Mouse (Mus musculus) forebrain, embryonic 12.5 days (tissue): ENCODE measurements at regions not wholly inside any gene's neighbourhood (a gene's known extent, or its start where the extent isn't known, plus 50 kb on each side); places are given as distances from the start of the nearest gene placed in this dataset.

Experiments used
- ATAC-seq: fragments of 200-750 bp; cut with Nextera tagmentation; 2 replicates; pipeline ENCODE4 v1.8.0; 2017; ENCODE audit warnings: moderate TSS enrichment; ENCODE audit not compliant: low FRiP score
- H3K27ac ChIP-seq: fragments of 300-500 bp; sonication (generic); 2 replicates; pipeline ENCODE4 v1.5.1; 2016; ENCODE audit warnings: mild to moderate bottlenecking
- H3K27me3 ChIP-seq: fragments of 300-500 bp; sonication (generic); 2 replicates; pipeline ENCODE4 v1.6.1; 2016; ENCODE audit warnings: mild to moderate bottlenecking
- H3K36me3 ChIP-seq: fragments of 300-500 bp; sonication (generic); replicated peaks from 2 replicates; pipeline ENCODE4 v1.6.1; 2016; ENCODE audit warnings: mild to moderate bottlenecking
- H3K4me1 ChIP-seq: fragments of 300-500 bp; sonication (generic); 2 replicates; pipeline ENCODE4 v1.6.1; 2016
- H3K4me2 ChIP-seq: fragments of 300-500 bp; sonication (generic); 2 replicates; pipeline ENCODE4 v1.6.1; 2016; ENCODE audit warnings: mild to moderate bottlenecking, moderate library complexity
- H3K4me3 ChIP-seq: fragments of 300-500 bp; sonication (generic); replicated peaks from 2 replicates; pipeline ENCODE4 v1.5.1; 2016; ENCODE audit warnings: mild to moderate bottlenecking
- H3K9ac ChIP-seq: fragments of 300-500 bp; sonication (generic); 2 replicates; pipeline ENCODE4 v1.6.1; 2016; ENCODE audit warnings: mild to moderate bottlenecking
- H3K9me3 ChIP-seq: fragments of 300-500 bp; sonication (generic); 2 replicates; pipeline ENCODE4 v1.6.1; 2016
- WGBS: fragments of 180-500 bp; shearing (Covaris S2); methylation state at CpG from one replicate; pipeline ENCODE4 v1.1.7; 2016; 5-methylcytosine and 5-hydroxymethylcytosine counted together

GRCm38 (mm10) chr10:39270406-39270805 lies 98.2 kb upstream of the Fyn start:
- no peak for ATAC-seq
- Histone ChIP-seq H3K27me3 (no peaks in the 10 kb centered on the region), H3K9me3 (no peaks in the 10 kb centered on the region), H3K27ac (no peak overlapping the region), H3K4me2 (no peak overlapping the region), H3K9ac (no peak overlapping the region), H3K4me3 (no peak overlapping the region), H3K4me1 (peaks cover 6% of the 10 kb centered on the region), H3K36me3 (no peaks in the 10 kb centered on the region)
- 90% methylated on average over 3 of the region's 3 CpGs for WGBS

GRCm38 (mm10) chr10:39267236-39267635 lies 101.4 kb upstream of the Fyn start:
- Histone ChIP-seq H3K9me3 (no peaks in the 10 kb centered on the region), H3K27me3 (no peaks in the 10 kb centered on the region), H3K9ac (no peak overlapping the region), H3K4me2 (no peak overlapping the region), H3K36me3 (no peaks in the 10 kb centered on the region), H3K27ac (no peak overlapping the region), H3K4me3 (no peak overlapping the region), H3K4me1 (peaks cover 13% of the 10 kb centered on the region)
- 88% methylated on average over 6 of the region's 6 CpGs for WGBS
- no peak for ATAC-seq

- Histone ChIP-seq H3K4me3 (no peak overlapping the region), H3K27ac (peak overlapping the region; percentile 66; the same call in 1 of the 2 replicates), H3K9me3 (no peaks in the 10 kb centered on the region), H3K4me2 (no peak overlapping the region), H3K9ac (no peak overlapping the region), H3K27me3 (no peaks in the 10 kb centered on the region), H3K36me3 (no peaks in the 10 kb centered on the region), H3K4me1 (peaks cover 21% of the 10 kb centered on the region)
- peak; percentile 68; the same call in 1 of the 2 replicates for ATAC-seq
- 42% methylated on average over 5 of the region's 5 CpGs for WGBS
Observed at GRCm38 (mm10) chr10:39266482-39266881, 102.2 kb upstream of the Fyn start.

- H3K4me1 ChIP-seq = peaks cover 36% of the 10 kb centered on the region
- no peak overlapping the region for H3K9ac ChIP-seq
- H3K36me3 ChIP-seq = no peaks in the 10 kb centered on the region
- H3K27ac ChIP-seq = 0 out of 2 replicates have a peak overlapping the region, but pooled peaks have one; percentile 31
- H3K27me3 ChIP-seq = no peaks in the 10 kb centered on the region
- ATAC-seq = no peak
- no peaks in the 10 kb centered on the region for H3K9me3 ChIP-seq
- 77% methylated on average over 7 of the region's 7 CpGs for WGBS
- no peak overlapping the region for H3K4me3 ChIP-seq
- H3K4me2 ChIP-seq = no peak overlapping the region
Observed at GRCm38 (mm10) chr10:39262466-39262865, 98.9 kb upstream of the Ccn6 start.

GRCm38 (mm10) chr10:39261174-39262145 lies 97.9 kb upstream of the Ccn6 start:
- Histone ChIP-seq H3K4me3 (no peak overlapping the region), H3K9me3 (no peaks in the 10 kb centered on the region), H3K9ac (no peak overlapping the region), H3K4me1 (peaks cover 34% of the 10 kb centered on the region), H3K4me2 (no peak overlapping the region), H3K36me3 (no peaks in the 10 kb centered on the region), H3K27ac (0 out of 2 replicates have a peak overlapping the region, but pooled peaks have one; percentile 31), H3K27me3 (no peaks in the 10 kb centered on the region)
- no peak; the same call in 1 of the 2 replicates for ATAC-seq
- 63% methylated on average over 8 of the region's 8 CpGs for WGBS

GRCm38 (mm10) chr10:39260061-39260460 lies 96.5 kb upstream of the Ccn6 start:
- H3K36me3 ChIP-seq = no peaks in the 10 kb centered on the region
- no peak overlapping the region for H3K9ac ChIP-seq
- peaks cover 30% of the 10 kb centered on the region for H3K4me1 ChIP-seq
- no peak overlapping the region for H3K4me3 ChIP-seq
- H3K27me3 ChIP-seq = no peaks in the 10 kb centered on the region
- no peaks in the 10 kb centered on the region for H3K9me3 ChIP-seq
- H3K27ac ChIP-seq = no peak overlapping the region
- H3K4me2 ChIP-seq = no peak overlapping the region
- WGBS = 67% methylated on average over 6 of the region's 6 CpGs
- no peak for ATAC-seq

GRCm38 (mm10) chr10:39257371-39258154 lies 94.0 kb upstream of the Ccn6 start:
- H3K27ac ChIP-seq = no peak overlapping the region
- no peak overlapping the region for H3K4me2 ChIP-seq
- H3K27me3 ChIP-seq = no peaks in the 10 kb centered on the region
- ATAC-seq = no peak; the same call in 1 of the 2 replicates
- H3K4me1 ChIP-seq = peaks cover 27% of the 10 kb centered on the region
- no peak overlapping the region for H3K4me3 ChIP-seq
- no peak overlapping the region for H3K9ac ChIP-seq
- 76% methylated on average over 2 of the region's 2 CpGs for WGBS
- no peaks in the 10 kb centered on the region for H3K9me3 ChIP-seq
- no peaks in the 10 kb centered on the region for H3K36me3 ChIP-seq

GRCm38 (mm10) chr10:39254561-39254960 lies 91.0 kb upstream of the Ccn6 start:
- 0 out of 2 replicates have a peak, but pooled peaks cover 2% of the 10 kb centered on the region for H3K4me1 ChIP-seq
- no peak overlapping the region for H3K27ac ChIP-seq
- no peak overlapping the region for H3K4me2 ChIP-seq
- H3K9ac ChIP-seq = no peak overlapping the region
- 79% methylated on average over 2 of the region's 2 CpGs for WGBS
- no peaks in the 10 kb centered on the region for H3K27me3 ChIP-seq
- no peak overlapping the region for H3K4me3 ChIP-seq
- no peaks in the 10 kb centered on the region for H3K9me3 ChIP-seq
- no peaks in the 10 kb centered on the region for H3K36me3 ChIP-seq
- ATAC-seq = no peak

GRCm38 (mm10) chr10:39250039-39250438 lies 86.4 kb upstream of the Ccn6 start:
- no peak overlapping the region for H3K4me2 ChIP-seq
- no peak for ATAC-seq
- no peaks in the 10 kb centered on the region for H3K36me3 ChIP-seq
- 96% methylated on average over 3 of the region's 3 CpGs for WGBS
- H3K9ac ChIP-seq = no peak overlapping the region
- H3K4me3 ChIP-seq = no peak overlapping the region
- no peaks in the 10 kb centered on the region for H3K27me3 ChIP-seq
- 0 out of 2 replicates have a peak, but pooled peaks cover 5% of the 10 kb centered on the region for H3K4me1 ChIP-seq
- no peaks in the 10 kb centered on the region for H3K9me3 ChIP-seq
- no peak overlapping the region for H3K27ac ChIP-seq

GRCm38 (mm10) chr10:39248486-39248885 lies 84.9 kb upstream of the Ccn6 start:
- H3K27me3 ChIP-seq = no peaks in the 10 kb centered on the region
- no peak overlapping the region for H3K9ac ChIP-seq
- 90% methylated on average over 4 of the region's 4 CpGs for WGBS

GRCm38 (mm10) chr10:39246984-39247383 lies 83.4 kb upstream of the Ccn6 start:
- ATAC-seq = no peak
- no peaks in the 10 kb centered on the region for H3K27me3 ChIP-seq
- 64% methylated on average over 3 of the region's 3 CpGs for WGBS

More at GRCm38 (mm10) chr10:39248486-39248885, 84.9 kb upstream of the Ccn6 start:
- H3K4me1 ChIP-seq = 0 out of 2 replicates have a peak, but pooled peaks cover 5% of the 10 kb centered on the region
- no peak overlapping the region for H3K27ac ChIP-seq
- H3K4me2 ChIP-seq = no peak overlapping the region
- H3K36me3 ChIP-seq = no peaks in the 10 kb centered on the region
- no peak for ATAC-seq
- no peak overlapping the region for H3K4me3 ChIP-seq
- no peaks in the 10 kb centered on the region for H3K9me3 ChIP-seq

GRCm38 (mm10) chr10:39245141-39245540 lies 81.5 kb upstream of the Ccn6 start:
- Histone ChIP-seq H3K9ac (no peak overlapping the region), H3K4me1 (0 out of 2 replicates have a peak, but pooled peaks cover 5% of the 10 kb centered on the region), H3K36me3 (no peaks in the 10 kb centered on the region), H3K9me3 (no peaks in the 10 kb centered on the region), H3K27me3 (no peaks in the 10 kb centered on the region), H3K4me2 (no peak overlapping the region), H3K4me3 (no peak overlapping the region), H3K27ac (no peak overlapping the region)
- no peak for ATAC-seq
- 78% methylated on average over 4 of the region's 4 CpGs for WGBS

More at GRCm38 (mm10) chr10:39246984-39247383, 83.4 kb upstream of the Ccn6 start:
- Histone ChIP-seq H3K36me3 (no peaks in the 10 kb centered on the region), H3K4me3 (no peak overlapping the region), H3K9ac (no peak overlapping the region), H3K4me2 (no peak overlapping the region), H3K27ac (no peak overlapping the region), H3K9me3 (no peaks in the 10 kb centered on the region), H3K4me1 (0 out of 2 replicates have a peak, but pooled peaks cover 5% of the 10 kb centered on the region)
